Mouse (Mus musculus) urinary bladder, postnatal 25 days (tissue): ENCODE measurements around the gene Prr15.

Experiments used
- DNase-seq: peaks from one replicate; pipeline ENCODE4 v3.0.0; 2022; ENCODE audit warnings: low spot score

The Prr15 gene

GRCm38 (mm10) chr6:54325246-54325885 lies at the start of gene Prr15:
Gene Prr15 (plus strand): TSS chr6:54325835.
- no peak for DNase-seq

GRCm38 (mm10) chr6:54277234-54277633 lies 48.4 kb upstream of the Prr15 start:
- DNase-seq = no peak

DNA sequence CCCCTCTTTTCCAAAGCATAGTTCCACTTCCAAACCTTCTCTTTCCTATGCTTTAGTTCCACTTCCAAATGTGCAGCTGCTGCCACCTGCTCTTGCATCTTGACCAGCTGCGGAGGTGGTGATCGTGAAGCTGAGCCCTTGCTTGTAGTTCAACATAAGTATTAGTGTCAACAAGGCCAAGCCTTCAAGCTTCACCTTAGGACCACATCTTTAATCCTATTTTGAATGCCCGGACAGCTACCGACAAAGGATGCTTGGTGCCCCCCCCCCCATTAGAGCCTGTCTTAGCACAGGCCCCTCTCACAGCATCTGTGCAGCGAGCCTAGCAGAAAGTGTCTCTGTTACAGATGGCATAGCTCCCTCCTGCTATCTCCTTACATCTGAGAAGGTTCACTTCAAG lies 47.8 kb upstream of the Prr15 start:
- no peak for DNase-seq

- no peak for DNase-seq
Measured at GRCm38 (mm10) chr6:54278613-54279012, 47.0 kb upstream of the Prr15 start.

GRCm38 (mm10) chr6:54279391-54279790 lies 46.2 kb upstream of the Prr15 start:
- DNase-seq = no peak

- no peak for DNase-seq
Measured at GRCm38 (mm10) chr6:54280248-54280647, 45.4 kb upstream of the Prr15 start.

DNA sequence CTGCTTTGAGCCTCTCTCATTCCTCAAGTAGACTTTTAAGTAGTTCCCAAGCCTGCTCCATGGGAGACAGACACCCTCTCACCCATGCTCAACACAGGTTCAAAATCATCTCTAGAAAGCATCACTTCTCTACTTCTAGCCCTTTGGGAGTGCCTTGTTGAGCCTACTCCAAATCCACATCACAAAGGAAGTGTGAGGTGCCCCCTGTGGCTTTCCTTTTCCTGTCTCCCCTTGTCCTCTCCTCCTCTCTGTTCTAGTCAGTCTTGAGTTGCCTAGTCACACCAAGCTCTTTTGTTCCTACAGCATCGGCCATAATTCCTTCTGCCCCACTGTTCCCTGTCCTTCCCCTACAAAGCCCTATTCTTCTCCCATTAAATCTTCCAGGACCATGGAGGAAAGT lies 42.3 kb upstream of the Prr15 start:
- no peak for DNase-seq

- DNase-seq = no peak
Measured at GRCm38 (mm10) chr6:54284167-54284711, 41.4 kb upstream of the Prr15 start.

DNA sequence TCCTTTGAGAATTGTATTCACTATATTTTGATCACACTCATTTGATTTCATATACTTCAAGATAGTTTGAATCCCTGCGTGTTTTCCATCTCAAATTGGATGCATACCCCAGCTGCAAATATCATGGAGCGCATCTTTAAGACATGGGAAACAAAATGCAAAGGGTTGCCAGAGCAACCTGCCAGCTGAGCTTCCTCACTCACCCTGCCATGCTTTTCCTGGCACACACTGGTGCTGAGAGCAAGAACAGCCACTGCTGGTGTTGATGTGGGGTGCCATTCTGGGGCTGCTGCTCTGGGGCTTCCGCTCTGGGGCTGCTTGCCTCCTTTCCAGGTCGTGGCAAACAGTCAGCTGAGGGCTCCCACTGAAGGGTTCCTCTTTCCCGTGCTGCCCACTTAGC lies 38.8 kb upstream of the Prr15 start:
- DNase-seq = no peak

GRCm38 (mm10) chr6:54289774-54290500 lies 35.7 kb upstream of the Prr15 start:
- no peak for DNase-seq

- DNase-seq = no peak
Measured at GRCm38 (mm10) chr6:54297231-54297630, 28.4 kb upstream of the Prr15 start.

- no peak for DNase-seq
Measured at GRCm38 (mm10) chr6:54299417-54299816, 26.2 kb upstream of the Prr15 start.

GRCm38 (mm10) chr6:54305777-54306176 lies 19.9 kb upstream of the Prr15 start:
- DNase-seq = no peak

- no peak for DNase-seq
Measured at GRCm38 (mm10) chr6:54313071-54313470, 12.6 kb upstream of the Prr15 start.

DNA sequence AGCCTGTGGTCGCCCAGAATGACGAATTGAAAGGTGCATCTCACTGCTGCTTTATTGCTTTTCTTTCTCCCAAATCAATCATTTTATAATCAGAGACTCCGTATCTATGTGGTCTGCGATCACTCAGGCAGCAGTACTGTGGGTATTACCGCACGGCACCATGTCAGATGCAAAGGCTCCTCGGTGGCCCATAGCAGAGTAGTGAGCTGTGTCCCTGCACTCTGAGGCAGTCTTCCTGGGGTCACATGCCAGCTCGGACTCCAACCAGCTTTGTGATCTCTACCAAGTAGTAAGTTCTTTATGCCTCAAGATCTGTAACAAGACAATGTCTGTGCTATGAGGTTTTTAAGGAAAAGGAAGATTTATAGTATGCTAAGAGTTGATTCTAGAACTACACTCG lies 7.0 kb upstream of the Prr15 start:
- no peak for DNase-seq

- no peak for DNase-seq
Measured at GRCm38 (mm10) chr6:54319198-54319597, 6.4 kb upstream of the Prr15 start.

GRCm38 (mm10) chr6:54320236-54320635 lies 5.4 kb upstream of the Prr15 start:
- no peak for DNase-seq

DNA sequence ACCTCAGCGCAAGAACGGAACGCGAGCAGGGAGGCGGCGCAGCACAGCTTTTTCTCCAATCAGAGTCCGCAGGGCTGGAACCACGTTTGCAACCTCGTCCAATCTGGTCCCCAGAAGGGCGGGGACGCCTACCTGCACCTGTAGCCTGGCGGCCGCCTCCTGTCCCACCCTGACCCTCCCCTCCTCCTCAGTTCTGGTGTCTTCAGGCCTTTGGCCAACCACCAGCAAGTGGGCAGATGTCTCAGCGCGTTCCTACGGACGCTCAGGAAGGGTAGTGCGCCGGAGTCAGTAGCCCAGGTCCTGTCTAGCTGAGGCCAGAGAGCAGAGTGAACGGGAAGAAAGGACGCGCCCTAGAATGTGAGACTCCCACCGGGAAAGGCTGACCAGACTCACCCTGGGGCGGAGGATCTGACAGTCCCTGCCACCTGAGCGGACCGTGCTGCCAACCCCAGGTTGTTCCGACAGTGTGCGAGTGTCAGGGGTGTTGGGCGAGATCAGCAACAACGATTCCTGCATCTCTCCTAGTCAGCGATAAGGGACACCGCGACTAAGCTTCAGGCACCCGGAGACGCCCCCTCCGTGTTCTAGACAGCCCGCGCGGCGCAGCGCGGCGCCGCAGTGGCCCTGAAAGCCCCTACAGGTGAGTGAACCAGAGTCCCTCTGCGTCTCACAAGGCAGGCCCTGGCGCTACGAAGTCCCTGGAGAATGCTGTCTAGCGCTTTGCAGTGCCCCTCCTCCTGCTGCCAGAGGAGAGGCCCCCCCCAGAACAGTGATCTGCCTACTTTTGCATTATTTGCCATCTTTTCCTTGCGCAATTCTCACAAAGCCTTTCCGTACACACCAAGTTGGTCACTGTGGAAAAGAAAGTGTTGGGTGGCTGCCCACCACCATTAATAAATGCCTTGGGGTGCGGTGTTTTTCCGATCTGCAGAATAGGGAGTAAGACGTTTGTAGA lies 1.3 kb downstream of the Prr15 start:
- DNase-seq = peak; percentile 51

DNA sequence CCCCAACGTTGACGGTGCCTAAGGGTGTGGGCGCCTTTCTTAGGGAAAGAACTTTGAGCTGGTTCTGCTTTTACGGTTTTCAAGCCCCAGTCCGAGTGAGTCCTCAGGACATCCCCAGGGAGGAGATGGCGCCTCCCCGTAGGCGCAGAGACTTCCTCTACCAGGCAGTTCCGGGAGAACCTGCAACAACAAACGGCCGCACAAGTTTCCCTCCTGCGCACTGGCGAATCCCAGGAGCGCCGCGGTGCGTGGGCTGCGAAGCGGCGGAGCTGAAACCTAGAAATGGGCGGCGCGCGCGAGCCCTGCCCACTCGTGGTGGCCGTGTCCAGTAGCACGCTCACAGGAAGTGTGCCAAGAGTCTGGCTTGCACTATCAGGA lies 2.0 kb downstream of the Prr15 start:
- DNase-seq = peak; percentile 48

DNA sequence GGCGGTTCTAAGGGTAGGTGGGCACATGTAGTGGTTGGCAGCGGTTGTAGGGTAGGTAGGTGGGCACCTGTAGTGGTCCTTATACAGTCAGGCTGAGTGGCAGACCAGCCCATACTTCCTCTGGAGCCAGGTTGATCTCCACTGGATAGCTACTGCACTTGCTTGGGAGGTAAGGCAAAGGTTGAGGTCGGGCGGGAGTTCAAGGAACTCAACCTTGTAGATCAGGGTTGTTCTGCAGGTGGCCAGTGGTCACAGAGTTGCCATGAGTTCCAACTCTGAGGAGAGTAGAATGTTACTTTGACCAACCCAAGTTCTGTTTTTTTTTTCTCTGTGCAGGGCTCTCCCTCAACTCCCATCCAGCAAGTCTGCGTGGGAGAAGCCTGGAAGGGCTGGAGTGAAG lies 3.1 kb downstream of the Prr15 start:
- DNase-seq = no peak

GRCm38 (mm10) chr6:54329598-54329997 lies 4.0 kb downstream of the Prr15 start:
- DNase-seq = no peak

DNA sequence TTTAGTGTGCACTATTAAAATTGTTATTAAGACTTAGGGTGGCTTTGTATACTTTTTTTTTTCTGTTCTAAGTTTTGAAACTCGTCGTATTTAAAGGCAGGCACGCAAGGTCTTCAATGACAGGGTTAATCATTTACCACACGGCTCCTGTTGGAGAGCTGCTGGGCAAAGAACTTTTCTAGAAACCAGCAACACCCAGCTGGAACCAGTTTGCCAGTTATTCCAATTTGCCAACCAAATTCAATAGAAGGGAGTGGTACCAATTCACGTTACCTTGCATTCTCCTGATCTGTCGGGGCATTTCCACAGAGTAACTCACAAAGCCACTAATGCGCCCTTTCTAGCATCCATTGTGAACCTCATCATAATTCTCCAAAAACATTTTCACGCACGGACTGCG lies 4.5 kb downstream of the Prr15 start:
- no peak for DNase-seq

GRCm38 (mm10) chr6:54331765-54332164 lies 6.1 kb downstream of the Prr15 start:
- DNase-seq = no peak
